Mouse (Mus musculus) testis, adult 2 months (tissue): ENCODE measurements around the gene Bmper.

ENCODE experiments used
- CTCF ChIP-seq: fragments of 200-500 bp; IDR thresholded peaks from 2 replicates; pipeline ENCODE4 v1.5.1; 2012; ENCODE audit warnings: low read depth, mild to moderate bottlenecking, inconsistent platforms, low read length, moderate library complexity; ENCODE audit not compliant: control insufficient read depth, insufficient read depth, insufficient replicate concordance
- POLR2A ChIP-seq: fragments of 200-500 bp; IDR thresholded peaks from 2 replicates; pipeline ENCODE4 v1.6.1; 2012; ENCODE audit warnings: low read depth, mild to moderate bottlenecking, inconsistent platforms, low read length, moderate library complexity; ENCODE audit not compliant: control insufficient read depth

- TF ChIP-seq POLR2A (no peak), CTCF (no peak)
These were observed 39.0 kb downstream of the Bmper start for GRCm38 (mm10) chr9:23261834-23262233.
